Mouse (Mus musculus): Measurements from ENCODE around the gene 1700020N01Rik. TPM values are rescaled to one million over a fixed set of nuclear protein-coding genes. Genes with fewer than 3 reads are reported as not detected.

Gene 1700020N01Rik
- not detected in 2 replicates for polyA plus RNA-seq (2012)

DNA sequence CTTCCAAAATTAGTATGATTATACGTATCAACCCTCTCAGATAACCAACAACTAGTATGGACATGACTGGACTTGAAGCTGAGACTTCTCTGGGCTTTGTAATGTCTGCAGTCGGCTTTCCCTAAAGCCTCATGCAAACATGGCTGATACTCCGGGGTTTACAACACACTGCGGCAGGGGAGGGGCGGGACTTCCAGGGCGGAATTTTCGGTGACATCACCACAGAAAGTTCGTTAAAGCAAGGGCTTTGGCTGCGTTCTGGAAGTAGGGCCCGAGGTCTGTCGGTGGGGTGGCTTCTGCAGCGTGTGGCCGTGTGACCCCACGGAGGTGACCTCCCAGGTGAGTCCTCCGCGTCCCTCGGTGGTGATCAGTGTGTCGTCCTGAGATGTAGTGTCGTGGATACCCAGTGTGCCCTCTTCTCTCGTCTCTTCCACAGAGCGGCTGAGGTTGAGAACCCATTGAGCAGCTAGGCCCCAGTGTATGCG, at the start of gene 1700020N01Rik:
Gene 1700020N01Rik (plus strand): TSS at position 250 of the 485 bp plus-strand sequence.

Other genes with a start within 250 kb of the 1700020N01Rik start
- not detected in 2 replicates for gene Aldh8a1, start 215.9 kb upstream of the 1700020N01Rik start, polyA plus RNA-seq (2012)